Mouse (Mus musculus) layer of hippocampus, postnatal 14 days (tissue): ENCODE results near the gene Btbd6. TPM values are rescaled to one million over a fixed set of nuclear protein-coding genes. Genes with fewer than 3 reads are reported as not detected.

ENCODE experiments used
- DNase-seq, 2 experiments: peaks; one replicate each; pipeline ENCODE4 v3.0.0; 2021 to 2022; ENCODE audit warnings: low spot score in 2 of 2, mixed read lengths in 1 of 2
- total RNA-seq, 2 experiments: library from RNA; stranded (reverse); gene quantifications; 2 replicates each; pipeline ENCODE4 v1.2.3; 2021

Btbd6 gene
- total RNA-seq, 2 experiments from 2014 or later = 47.1 to 47.2 TPM

DNA sequence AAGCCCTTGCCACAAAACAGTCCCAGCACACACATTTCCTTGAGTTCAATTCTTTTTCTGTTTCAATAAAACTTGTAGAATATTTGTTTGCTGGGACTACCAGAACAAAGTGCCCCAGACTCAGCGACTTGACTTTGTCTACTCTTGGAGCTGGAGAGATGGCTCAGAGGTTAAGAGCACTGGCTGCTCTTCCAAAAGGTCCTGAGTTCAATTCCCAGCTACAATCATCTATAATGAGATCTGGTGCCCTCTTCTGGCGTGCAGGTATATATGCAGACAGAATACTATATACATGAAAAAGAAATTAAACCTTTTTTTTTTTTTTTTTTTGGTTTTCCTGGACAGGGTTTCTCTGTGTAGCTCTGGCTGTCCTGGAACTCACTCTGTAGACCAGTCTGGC is 26.4 kb downstream of the Btbd6 start:
- no peak for DNase-seq

DNA sequence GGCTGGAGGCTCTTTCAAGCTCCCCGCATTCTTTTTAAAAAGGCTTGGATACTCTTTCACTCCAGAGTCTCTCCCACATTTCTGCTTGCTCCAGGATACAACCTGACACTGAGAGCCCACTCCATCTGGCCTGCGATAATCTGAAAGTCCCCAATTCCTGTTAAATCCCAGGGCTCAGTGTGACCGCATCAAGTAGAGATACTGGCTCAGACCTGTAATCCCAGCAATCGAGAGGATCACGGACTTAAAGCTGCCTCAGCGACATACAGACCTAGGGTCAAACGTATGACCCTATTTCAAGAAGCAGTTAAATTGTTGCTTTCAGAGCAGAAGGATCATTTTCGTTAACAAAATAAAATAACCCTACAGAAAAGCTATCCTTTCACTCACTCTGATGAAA is 27.7 kb downstream of the Btbd6 start:
- DNase-seq = no peak

DNA sequence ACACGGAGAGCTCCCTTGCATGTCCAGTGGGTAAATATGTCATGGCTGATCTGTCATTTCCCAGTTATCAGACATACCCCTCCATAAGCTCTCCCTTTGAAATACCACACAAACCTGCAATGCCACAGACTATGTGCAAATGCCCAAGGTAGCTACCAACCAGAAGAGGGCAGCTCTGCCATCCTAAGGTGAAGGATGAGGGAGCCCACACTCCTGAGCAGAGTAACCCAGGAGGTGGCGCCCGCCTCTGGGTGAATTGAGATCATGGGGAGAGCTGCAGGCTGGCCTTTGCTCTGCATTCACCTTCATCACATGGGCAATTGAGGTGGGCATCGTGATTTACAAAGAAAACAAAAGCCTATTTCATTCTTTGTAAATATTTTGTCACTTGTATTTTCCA is 28.7 kb downstream of the Btbd6 start:
- DNase-seq = peak; percentile 36 to 60

DNA sequence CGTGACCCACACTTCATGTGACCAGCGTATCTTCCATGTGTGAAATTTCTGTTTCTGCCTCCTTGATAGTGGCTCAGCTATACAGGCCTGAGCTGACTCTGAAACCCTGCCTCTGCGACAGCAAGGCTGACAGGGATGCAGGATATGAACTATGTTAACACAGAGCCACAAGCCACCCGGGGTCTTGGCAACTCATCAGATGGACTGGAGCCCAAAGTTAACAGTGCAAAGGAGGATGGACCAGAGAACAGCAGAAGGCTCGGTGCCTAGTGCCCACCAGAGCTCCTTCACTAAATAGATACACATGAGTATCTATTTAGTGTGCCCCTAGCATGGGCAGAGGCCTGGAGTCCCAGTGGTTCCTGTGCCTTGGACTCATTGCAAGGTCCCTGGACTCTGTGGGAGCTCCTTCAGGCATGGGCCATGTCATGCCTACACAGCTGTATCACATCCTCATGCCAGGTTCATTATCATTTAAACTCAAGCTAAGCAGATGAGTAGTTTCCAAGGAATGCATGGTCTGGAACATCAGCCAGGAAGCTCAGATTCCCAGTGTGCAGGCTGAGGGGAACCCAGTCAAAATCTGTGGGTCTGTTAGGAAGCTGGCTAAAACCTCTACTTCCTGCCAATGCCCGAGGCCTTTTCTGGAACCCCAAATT is 35.5 kb downstream of the Btbd6 start:
- no peak for DNase-seq

DNA sequence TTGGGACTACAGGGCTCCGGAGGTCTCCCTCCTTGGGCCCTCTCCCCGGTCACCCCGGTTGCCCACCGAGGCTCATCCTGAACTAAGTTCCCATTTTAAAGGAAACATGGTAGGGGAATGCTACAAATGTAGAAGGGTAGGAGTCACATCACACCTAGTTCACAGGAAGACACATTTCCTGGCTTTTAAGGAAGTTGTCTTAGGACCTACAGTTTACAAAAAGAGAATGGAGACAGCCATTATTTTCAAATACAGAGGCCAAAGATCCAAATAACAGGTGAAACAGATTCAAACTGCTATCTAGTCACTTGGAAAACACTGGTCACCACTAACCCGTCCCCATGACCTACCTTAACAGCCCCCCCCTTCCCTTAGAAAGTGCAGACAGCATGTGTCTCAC is 36.2 kb downstream of the Btbd6 start:
- DNase-seq = no peak

DNA sequence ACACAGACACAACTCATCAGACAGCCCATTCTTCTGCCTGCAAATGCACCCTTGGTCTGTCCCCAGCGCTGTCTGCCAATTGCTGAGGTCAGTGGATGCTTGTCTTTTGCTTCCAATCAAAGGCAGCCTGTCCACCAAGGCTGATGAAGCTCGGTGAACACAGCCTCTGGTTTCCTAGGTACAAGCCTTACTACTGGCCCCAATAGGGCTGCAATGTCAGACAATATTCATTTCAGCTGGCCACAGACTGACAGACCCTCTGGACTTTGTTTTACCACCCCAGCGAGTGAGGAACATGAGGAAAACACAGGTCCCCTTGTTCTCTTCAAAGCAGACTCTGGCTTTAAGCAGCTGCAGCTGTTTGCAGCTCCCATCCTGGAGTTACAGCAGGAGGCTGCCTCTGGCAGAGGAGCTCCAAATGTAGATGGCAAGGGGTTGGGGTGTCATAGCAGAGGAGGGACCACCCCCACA is 36.8 kb downstream of the Btbd6 start:
- DNase-seq = peak; percentile 46 to 66

DNA sequence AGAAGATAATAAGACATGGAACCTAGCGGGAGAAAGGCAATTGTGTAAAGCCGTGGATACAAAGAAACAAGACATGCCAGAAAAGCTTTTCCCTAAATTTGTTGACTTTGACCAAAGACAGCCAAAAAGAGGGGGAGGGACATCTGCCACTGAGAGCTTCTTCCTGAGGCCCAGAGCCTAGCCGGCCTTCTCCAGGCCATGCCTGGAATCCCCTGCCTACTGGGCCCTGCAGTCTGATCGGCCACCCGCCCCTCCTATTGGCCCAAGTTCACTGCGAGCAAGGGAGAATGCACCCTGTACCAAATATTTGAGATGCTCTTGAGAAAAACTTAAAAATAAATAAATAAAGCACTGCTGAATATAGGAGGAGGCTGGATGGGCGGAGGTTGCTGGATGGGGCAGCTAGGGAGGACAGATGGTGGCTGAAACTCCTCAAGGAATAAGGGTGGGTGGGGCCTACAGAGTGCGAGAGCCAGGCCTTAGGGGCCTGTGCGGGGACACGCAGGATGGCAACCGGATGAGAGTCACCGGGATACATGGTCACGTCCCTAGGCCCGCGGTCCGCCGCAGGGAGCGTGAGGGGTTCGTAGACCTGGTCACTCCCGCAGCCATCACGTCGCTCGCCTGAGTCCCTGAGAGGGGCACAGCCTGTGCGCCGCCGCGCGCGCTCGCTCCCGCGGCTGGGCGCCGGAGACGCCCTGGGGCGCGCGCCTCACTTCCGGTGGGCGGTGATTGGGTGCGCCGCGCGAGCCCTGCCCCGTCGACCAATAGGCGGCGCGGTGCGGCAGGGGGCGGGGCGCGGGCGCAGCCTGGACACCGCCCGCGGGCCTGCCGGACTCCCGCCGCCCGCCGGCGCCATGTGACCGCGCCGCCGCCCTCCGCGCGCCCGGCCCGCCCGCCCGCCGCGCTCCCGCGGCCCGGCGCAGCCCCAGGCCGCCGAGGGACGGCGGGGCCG is 37.6 kb downstream of the Btbd6 start, which contains the start of gene Pacs2:
Gene Pacs2, plus strand, starts transcription at position 905 of the 955 bp plus-strand sequence.
- DNase-seq = peak; percentile 87 to 93

DNA sequence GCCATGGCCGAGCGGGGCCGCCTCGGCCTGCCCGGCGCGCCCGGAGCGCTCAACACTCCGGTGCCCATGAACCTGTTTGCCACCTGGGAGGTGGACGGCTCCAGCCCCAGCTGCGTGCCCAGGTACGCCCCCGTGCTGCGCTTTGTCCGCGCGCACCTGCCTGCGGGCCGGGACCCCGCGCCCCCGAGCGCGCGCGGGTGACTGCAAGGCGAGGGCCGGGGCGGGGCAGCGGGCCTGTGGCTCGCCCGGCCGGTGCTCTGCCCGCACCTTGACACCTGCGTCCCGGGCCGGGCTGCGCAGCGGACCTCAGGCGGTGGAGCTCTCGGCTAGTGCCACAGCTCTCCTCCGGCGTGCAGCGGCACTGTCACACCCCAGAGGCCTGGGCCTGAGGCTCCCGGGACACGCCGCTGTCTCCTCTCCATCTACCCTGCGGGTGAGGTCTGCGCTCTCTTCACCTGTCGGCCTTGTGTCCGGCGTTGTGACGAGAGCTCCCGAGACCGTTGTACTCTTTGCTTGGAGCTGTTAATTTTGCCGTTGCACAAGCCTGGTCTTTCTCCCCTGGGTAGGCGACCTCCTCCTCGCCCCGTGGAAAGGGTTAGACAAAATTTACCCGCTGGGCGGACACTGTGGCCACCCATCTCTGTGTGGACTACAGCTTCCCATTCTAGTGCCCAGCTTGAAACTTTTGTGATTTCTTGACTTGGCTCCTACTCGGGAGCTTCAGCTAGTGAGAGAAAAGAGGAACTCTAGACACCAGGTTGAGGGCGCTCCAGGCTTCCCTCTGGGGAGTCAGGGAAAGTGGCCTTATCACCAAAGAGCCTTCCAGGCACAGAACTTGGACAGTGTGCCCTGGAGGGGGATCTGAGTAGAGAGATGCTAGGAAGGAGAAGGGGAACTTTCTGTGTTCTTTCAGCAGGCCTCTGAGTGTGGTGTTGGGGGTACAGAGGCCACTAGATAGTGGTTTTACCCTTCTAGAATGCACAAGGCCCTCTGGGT is 38.6 kb downstream of the Btbd6 start:
- peak in 1 of 2 experiments; percentile 26 for DNase-seq

DNA sequence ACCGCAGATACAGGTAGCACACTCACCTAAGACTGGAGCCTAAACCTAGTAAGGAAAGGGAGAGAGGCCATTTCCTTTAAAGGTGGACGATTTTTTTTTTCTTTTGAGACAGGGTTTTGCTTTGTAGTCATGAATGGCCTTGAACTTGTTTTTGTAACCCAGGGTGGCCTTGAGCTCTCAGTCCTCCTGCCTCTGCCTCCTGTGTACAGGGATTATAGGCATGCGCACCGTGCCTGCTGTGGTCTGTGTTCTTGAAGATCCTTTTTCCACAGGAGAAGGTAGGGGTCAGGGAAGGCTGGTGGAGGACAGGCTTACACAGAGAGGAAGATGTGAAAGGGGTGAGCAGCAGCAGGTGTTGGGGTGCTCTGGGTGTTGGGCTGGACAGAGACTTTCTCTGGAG is 39.7 kb downstream of the Btbd6 start:
- no peak for DNase-seq

DNA sequence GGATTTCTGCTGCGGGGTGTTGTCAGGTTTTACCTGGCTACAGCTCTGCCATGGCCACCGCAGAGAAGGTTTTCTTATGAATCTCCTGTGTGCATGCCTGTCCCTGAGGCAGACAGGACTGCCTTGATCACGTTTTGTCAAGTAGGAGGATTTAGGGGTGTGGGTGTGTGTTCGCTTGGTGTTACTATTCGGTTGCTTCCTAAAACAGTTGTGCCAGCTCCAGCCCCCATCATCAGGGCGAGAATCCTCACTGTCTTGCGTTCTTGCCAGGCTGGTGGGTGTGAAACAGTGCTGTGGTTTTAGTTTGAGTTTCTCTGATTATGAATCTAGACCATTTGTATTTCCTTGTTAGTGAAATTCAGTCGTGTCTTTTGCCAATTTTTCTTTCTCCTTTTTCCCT is 40.7 kb downstream of the Btbd6 start:
- peak; percentile 46 to 81 for DNase-seq

DNA sequence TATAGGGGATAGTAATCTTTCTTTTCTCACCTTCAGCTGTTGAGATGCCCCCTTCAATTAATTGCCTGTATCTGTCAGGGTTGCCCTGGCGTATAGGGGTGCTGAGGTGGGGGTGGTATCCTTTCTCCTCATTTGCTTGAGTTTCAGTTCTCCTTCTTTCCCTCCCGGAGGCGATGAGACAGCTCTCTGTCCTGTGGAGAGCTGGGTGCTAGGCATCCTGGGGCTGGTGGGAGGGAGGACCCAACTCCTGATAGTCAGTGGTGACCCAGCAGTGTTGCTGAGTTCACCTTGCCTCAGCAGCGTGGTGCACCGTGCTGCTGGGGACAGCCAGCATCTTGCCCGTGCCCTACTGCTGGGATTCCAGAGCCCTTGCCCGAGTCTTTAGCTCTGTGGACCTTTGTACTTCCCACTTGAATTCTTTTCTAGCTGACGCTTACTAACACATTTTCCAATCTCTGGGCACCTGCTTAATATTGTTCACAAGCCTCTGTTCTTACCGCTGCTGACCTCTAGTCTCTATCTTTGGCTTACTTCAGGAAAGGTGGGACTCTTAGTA is 41.2 kb downstream of the Btbd6 start:
- no peak for DNase-seq

DNA sequence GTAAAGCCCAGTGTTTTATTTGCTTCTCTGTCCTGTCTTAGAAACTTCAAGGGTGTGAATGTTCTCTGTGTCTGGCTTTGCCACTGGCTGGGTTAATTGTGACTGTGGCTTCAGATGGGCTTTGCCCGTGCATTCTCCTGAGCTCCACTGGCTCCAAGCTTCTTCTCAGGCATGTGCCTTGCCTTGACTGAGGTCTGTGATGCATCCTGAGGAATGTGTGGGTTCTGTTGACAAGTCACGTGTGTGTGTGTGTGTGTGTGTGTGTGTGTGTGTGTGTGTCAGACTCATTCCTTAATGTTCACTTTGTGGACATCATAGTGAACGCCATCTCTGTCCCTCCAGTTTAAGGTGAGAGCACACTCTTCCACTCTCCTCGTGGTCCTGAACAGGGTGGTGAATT is 42.5 kb downstream of the Btbd6 start:
- DNase-seq = no peak

DNA sequence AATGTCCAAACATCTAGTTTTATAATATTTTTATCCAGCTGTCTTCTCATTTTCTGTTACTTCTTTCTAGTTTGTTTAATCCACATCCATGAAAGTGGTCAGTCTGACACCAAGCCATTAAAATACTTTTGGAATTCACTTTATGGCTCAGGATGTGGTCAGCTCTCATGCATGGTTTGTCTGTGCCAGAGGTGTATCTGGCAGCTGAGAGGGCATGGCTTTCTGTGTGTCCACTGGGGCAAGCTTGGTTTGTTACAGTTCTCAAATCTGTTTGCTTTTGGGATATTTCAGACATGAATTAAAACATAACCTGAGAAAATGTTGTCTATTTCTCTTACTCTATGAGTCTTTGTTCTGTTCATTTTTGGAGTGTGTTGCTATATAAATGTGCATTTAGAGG is 45.2 kb downstream of the Btbd6 start:
- no peak for DNase-seq

DNA sequence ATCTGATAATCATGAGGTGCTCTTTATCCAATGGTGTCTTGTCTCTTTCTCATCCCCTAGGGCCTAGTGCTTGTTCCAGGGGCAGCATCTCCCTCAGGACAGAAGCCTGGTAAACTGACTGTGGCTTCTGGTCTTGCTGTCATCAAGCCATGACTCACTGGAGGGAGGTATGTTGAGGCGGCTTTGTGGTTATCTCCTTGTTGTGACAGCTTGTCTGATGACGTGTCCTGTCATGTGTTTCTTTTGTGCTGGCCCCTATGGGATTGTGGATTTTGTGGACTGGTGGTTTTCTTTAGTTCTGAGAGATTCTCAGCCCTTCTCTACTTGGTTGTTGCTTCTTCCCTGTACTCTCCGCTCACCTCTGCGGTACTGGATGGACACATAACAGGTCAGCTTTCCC is 46.8 kb downstream of the Btbd6 start:
- no peak for DNase-seq

DNA sequence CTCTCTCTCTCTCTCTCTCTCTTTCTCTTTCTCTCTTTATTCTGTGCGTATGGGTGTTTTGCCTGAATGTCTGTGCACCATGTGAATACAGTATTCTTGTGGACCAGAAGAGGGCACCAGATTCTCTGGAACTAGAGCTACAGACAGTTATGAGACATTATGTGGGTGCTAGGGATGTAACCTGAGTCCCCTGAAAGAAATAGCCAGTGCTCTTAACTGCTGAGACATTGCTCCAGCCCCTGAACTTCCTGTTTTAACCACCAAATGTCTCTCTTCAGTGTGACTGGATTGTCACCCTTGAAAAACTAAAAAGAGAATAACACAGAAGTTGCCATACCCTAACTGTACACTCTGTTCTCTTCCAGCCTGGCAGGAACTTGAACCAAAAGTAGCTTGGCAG is 50.3 kb downstream of the Btbd6 start:
- no peak for DNase-seq

DNA sequence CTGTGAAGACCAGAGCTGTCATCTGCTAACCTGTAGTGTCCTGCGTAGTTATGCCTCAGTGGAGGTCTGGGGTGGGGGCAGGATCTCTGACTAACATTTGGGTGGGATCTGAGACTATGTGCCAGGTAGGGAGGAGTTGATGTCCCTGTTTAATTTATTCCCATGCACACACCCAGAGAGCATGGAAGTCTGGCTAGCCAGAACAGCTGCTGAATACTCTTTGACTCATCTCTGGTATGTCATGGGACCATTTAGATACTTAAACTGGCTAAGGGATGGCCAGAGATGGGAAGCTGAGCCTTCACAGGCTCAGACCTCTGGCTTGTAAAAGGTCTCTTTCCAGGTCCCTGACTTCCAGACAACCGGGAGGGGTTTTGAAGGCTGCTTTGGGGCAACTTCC is 51.2 kb downstream of the Btbd6 start:
- DNase-seq = no peak

DNA sequence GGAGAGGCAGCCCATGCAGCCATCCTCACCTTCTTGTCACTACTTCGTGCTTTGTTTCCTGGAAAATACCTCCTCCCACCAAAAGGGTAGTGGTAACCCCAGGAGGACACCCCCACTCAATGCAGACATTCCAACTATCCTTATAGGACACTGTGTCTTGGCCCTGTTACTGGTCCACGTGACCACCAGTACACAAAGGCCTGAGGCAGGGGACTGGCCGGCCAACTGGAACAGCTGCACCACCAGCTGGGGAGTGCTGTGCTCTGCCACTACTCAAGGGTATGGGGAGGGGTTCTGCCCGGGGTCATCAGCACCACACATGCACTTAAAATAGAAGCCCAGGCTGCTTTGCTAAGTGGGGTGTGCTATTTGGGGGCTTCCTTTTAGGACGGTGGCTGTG is 51.8 kb downstream of the Btbd6 start:
- DNase-seq = no peak
